Mouse (Mus musculus): ENCODE measurements at regions not wholly inside any gene's neighbourhood (a gene's known extent, or its start where the extent isn't known, plus 50 kb on each side); places are given as distances from the start of the nearest gene placed in this dataset.

GRCm38 (mm10) chr7:74726324-74726991 lies 171.9 kb upstream of the Slco3a1 start:
- H3K9ac ChIP-seq, result no peak overlapping the region
- TF ChIP-seq CTCF (IDR thresholded peaks at IDR 0.05; ENCODE audit: low read depth), result no peak
- H3K27ac ChIP-seq (ENCODE audit: low read depth, low read length), result no peak overlapping the region
- no peak overlapping the region for H3K4me2 ChIP-seq (ENCODE audit: low read depth)
- WGBS, result 69% methylated on average over 8 of the region's 8 CpGs
- H3K36me3 ChIP-seq (ENCODE audit: insufficient read depth), result no peaks in the 10 kb centered on the region
- H3K4me3 ChIP-seq (ENCODE audit: low read depth, low read length), result no peak overlapping the region
- H3K4me1 ChIP-seq (ENCODE audit: insufficient read depth), result no peaks in the 10 kb centered on the region
- no peaks in the 10 kb centered on the region for H3K9me3 ChIP-seq (ENCODE audit: low read length)
- DNase-seq, result no peak
- no peaks in the 10 kb centered on the region for H3K27me3 ChIP-seq (ENCODE audit: insufficient read depth, low read length)
- ATAC-seq, result no peak

DNA sequence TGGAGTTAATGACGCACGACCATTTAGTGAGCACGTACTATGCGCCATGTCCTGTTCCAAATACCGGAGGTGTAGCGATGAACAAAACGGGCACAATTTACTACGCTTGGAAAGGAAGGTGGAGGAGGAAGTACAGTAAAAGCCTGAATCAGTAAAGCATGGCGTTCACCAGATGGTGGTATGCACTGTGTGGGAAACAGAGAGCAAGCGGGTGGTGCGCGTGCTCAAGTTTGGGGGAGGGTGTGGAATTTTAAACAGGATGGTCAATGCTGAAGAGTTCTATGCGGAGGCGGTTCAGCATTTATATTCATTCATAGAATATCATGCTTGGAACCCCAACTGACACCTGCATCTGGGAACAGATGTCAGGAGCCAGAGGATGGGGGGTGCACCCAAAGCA lies 164.7 kb upstream of the Slco3a1 start:
- 93% methylated on average over 14 of the region's 14 CpGs for WGBS
- no peaks in the 10 kb centered on the region for H3K27me3 ChIP-seq (ENCODE audit: insufficient read depth, low read length)
- H3K36me3 ChIP-seq (ENCODE audit: insufficient read depth), result no peaks in the 10 kb centered on the region
- H3K27ac ChIP-seq (ENCODE audit: low read depth, low read length), result no peak overlapping the region
- no peaks in the 10 kb centered on the region for H3K9me3 ChIP-seq (ENCODE audit: low read length)
- no peak overlapping the region for H3K9ac ChIP-seq
- no peak for DNase-seq
- no peak overlapping the region for H3K4me2 ChIP-seq (ENCODE audit: low read depth)
- no peak overlapping the region for H3K4me3 ChIP-seq (ENCODE audit: low read depth, low read length)
- TF ChIP-seq CTCF (IDR thresholded peaks at IDR 0.05; ENCODE audit: low read depth), result no peak
- no peak for ATAC-seq
- H3K4me1 ChIP-seq (ENCODE audit: insufficient read depth), result no peaks in the 10 kb centered on the region

DNA sequence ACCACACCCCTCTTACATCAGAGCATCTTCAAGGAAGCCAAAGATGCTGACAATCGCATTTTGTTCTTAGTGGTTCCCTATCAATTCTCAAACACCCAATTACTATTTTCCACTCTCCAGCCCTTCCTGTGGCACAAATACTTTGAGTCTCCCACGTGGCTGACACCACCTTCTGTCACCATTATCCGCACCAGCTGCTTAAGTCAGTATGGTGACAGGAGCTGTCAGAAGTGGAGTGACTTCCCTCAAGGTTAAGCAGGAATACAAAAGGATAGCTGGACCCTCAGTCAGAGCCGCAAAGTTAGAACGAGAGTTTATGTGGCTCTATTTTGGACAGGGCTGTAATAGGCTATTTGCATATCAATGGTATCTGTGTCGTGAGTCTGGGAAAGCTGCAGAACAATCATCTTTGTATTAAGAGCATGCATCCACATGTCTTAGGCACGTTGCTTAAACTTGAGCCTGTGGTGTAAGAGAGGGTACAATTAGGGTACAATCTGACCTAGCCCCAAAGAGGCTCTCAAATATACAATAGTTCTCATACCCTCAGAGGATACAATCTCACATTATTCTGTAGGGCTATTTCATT lies 155.5 kb upstream of the Slco3a1 start:
- Histone ChIP-seq H3K27ac (ENCODE audit: low read depth, low read length) (no peak overlapping the region), H3K4me3 (ENCODE audit: low read depth, low read length) (no peak overlapping the region), H3K27me3 (ENCODE audit: insufficient read depth, low read length) (no peaks in the 10 kb centered on the region), H3K9me3 (ENCODE audit: low read length) (no peaks in the 10 kb centered on the region), H3K4me1 (ENCODE audit: insufficient read depth) (peaks cover 5% of the 10 kb centered on the region; the same call in 1 of the 2 replicates), H3K4me2 (ENCODE audit: low read depth) (no peak overlapping the region), H3K36me3 (ENCODE audit: insufficient read depth) (no peaks in the 10 kb centered on the region), H3K9ac (no peak overlapping the region)
- DNase-seq, result no peak
- ATAC-seq, result no peak
- TF ChIP-seq CTCF (IDR thresholded peaks at IDR 0.05; ENCODE audit: low read depth), result no peak
- 17% methylated on average over 7 of the region's 7 CpGs for WGBS

DNA sequence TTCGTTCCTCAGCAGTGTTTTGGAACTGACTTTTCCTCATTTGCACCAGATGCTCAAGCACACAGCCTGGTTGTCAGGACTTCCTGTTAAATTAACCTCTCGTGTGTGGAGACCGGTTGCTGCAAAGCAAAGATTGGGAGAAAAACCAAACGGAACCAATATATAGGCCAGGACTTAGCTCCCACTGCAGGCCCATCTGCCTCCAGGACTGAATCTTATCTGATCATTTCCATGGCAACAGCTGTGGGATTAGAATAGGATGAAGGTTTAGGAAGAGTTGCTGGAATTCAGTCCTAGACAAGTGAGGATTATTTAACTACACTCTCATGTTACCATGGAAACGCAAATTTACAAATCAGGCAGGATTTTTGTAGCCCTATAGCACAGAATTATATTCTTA lies 154.4 kb upstream of the Slco3a1 start:
- Histone ChIP-seq H3K4me2 (ENCODE audit: low read depth) (no peak overlapping the region), H3K27me3 (ENCODE audit: insufficient read depth, low read length) (no peaks in the 10 kb centered on the region), H3K9ac (no peak overlapping the region), H3K4me3 (ENCODE audit: low read depth, low read length) (no peak overlapping the region), H3K36me3 (ENCODE audit: insufficient read depth) (no peaks in the 10 kb centered on the region), H3K9me3 (ENCODE audit: low read length) (no peaks in the 10 kb centered on the region), H3K4me1 (ENCODE audit: insufficient read depth) (peaks cover 5% of the 10 kb centered on the region; the same call in 1 of the 2 replicates), H3K27ac (ENCODE audit: low read depth, low read length) (peak overlapping the region; percentile 71)
- 34% methylated on average over 5 of the region's 5 CpGs for WGBS
- TF ChIP-seq CTCF (IDR thresholded peaks at IDR 0.05; ENCODE audit: low read depth), result no peak
- DNase-seq (peak; percentile 69), ATAC-seq (peak; percentile 88)

GRCm38 (mm10) chr7:74703533-74703932 lies 149.0 kb upstream of the Slco3a1 start:
- no peak overlapping the region for H3K9ac ChIP-seq
- H3K9me3 ChIP-seq (ENCODE audit: low read length), result no peaks in the 10 kb centered on the region
- no peak overlapping the region for H3K27ac ChIP-seq (ENCODE audit: low read depth, low read length)
- TF ChIP-seq CTCF (IDR thresholded peaks at IDR 0.05; ENCODE audit: low read depth), result peak; percentile 20; the same call in 1 of the 2 replicates
- peaks cover 2% of the 10 kb centered on the region; the same call in 1 of the 2 replicates for H3K4me1 ChIP-seq (ENCODE audit: insufficient read depth)
- DNase-seq (no peak), ATAC-seq (no peak)
- no peak overlapping the region for H3K4me2 ChIP-seq (ENCODE audit: low read depth)
- no peak overlapping the region for H3K4me3 ChIP-seq (ENCODE audit: low read depth, low read length)
- 79% methylated on average over 4 of the region's 4 CpGs for WGBS
- H3K27me3 ChIP-seq (ENCODE audit: insufficient read depth, low read length), result no peaks in the 10 kb centered on the region
- no peaks in the 10 kb centered on the region for H3K36me3 ChIP-seq (ENCODE audit: insufficient read depth)

GRCm38 (mm10) chr7:74697794-74698354 lies 143.3 kb upstream of the Slco3a1 start:
- Histone ChIP-seq H3K4me3 (ENCODE audit: low read depth, low read length) (no peak overlapping the region), H3K27ac (ENCODE audit: low read depth, low read length) (no peak overlapping the region), H3K9me3 (ENCODE audit: low read length) (no peaks in the 10 kb centered on the region), H3K4me1 (ENCODE audit: insufficient read depth) (no peaks in the 10 kb centered on the region), H3K4me2 (ENCODE audit: low read depth) (no peak overlapping the region), H3K27me3 (ENCODE audit: insufficient read depth, low read length) (no peaks in the 10 kb centered on the region), H3K36me3 (ENCODE audit: insufficient read depth) (no peaks in the 10 kb centered on the region), H3K9ac (no peak overlapping the region)
- 74% methylated on average over 3 of the region's 3 CpGs for WGBS
- ATAC-seq, result no peak
- TF ChIP-seq CTCF (IDR thresholded peaks at IDR 0.05; ENCODE audit: low read depth), result no peak
- no peak for DNase-seq

GRCm38 (mm10) chr7:74696286-74696685 lies 141.7 kb upstream of the Slco3a1 start:
- WGBS, result 87% methylated on average over 4 of the region's 4 CpGs
- no peak overlapping the region for H3K27ac ChIP-seq (ENCODE audit: low read depth, low read length)
- H3K9ac ChIP-seq, result no peak overlapping the region
- no peak for TF ChIP-seq CTCF (IDR thresholded peaks at IDR 0.05; ENCODE audit: low read depth)
- H3K9me3 ChIP-seq (ENCODE audit: low read length), result no peaks in the 10 kb centered on the region
- DNase-seq (no peak), ATAC-seq (no peak)
- no peaks in the 10 kb centered on the region for H3K36me3 ChIP-seq (ENCODE audit: insufficient read depth)
- H3K4me2 ChIP-seq (ENCODE audit: low read depth), result no peak overlapping the region
- H3K27me3 ChIP-seq (ENCODE audit: insufficient read depth, low read length), result no peaks in the 10 kb centered on the region
- no peak overlapping the region for H3K4me3 ChIP-seq (ENCODE audit: low read depth, low read length)
- no peaks in the 10 kb centered on the region for H3K4me1 ChIP-seq (ENCODE audit: insufficient read depth)

Measured in forebrain, postnatal 0 days (tissue).